Mouse (Mus musculus) gastrocnemius, postnatal 14 days (tissue): ENCODE results near the gene Ccdc83. TPM values are rescaled to one million over a fixed set of nuclear protein-coding genes. Genes with fewer than 3 reads are reported as not detected.

Source experiments
- DNase-seq: peaks from one replicate; pipeline ENCODE4 v3.0.0; 2021; ENCODE audit warnings: mixed read lengths
- intact Hi-C: fragments of 180-260 bp; cut with DNase I; formaldehyde crosslinking; loops from one replicate; pipeline ENCODE4 v1.15.1; 2025; ENCODE audit warnings: low total_unique reads
- total RNA-seq, 2 experiments: library from RNA; stranded (reverse); gene quantifications; 2 replicates each; pipeline ENCODE4 v1.2.3; 2021

Ccdc83 gene
- total RNA-seq, 2 experiments from 2014 or later = 0.16 to 0.33 TPM

DNA sequence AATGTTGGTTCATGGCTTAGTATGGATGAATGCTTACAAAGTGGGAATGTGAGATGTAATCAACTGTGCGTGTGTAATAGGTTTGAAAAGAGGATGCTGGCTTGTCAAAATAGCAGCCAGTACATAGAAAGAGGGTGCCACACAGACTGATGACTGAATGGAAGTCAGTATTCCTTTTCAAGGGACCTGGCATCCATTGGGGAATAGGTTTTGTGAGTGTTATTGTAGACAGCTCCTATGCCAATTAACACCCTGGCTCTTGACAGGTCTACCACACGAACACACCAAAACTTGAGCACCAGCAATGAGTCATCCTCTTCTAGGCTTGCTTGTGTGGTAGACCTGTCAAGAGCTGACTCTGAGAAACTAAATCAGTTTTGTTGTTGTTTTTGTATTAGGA lies 90.0 kb downstream of the Ccdc83 start:
- intact Hi-C loops = no loop called here

More for the DNA sequence above, 90.0 kb downstream of the Ccdc83 start:
- DNase-seq = no peak

Other genes with a start within 250 kb of the Ccdc83 start
- gene Picalm, start 135.6 kb downstream of the Ccdc83 start, total RNA-seq = 100 to 1,000 TPM; 111 to 140 TPM
- 10 to 100 TPM; 22.3 to 32.1 TPM for gene Sytl2, start 36.5 kb upstream of the Ccdc83 start, total RNA-seq
- gene Ccdc89, start 160.8 kb upstream of the Ccdc83 start, total RNA-seq = under 1 TPM in 1 of 2 experiments, not detected in 1; 0.13 TPM
- 10 to 100 TPM; 15.1 to 15.7 TPM for gene Crebzf, start 177.0 kb upstream of the Ccdc83 start, total RNA-seq
- 10 to 100 TPM; 79.6 to 81.3 TPM for gene Tmem126a, start 191.5 kb upstream of the Ccdc83 start, total RNA-seq
- 10 to 100 TPM; 12.6 to 13.7 TPM for gene Tmem126b, start 210.2 kb upstream of the Ccdc83 start, total RNA-seq
- gene Dlg2, start 210.9 kb upstream of the Ccdc83 start, total RNA-seq = under 1 TPM; 0.51 to 0.69 TPM